Mouse (Mus musculus) macrophage (primary cell): ENCODE measurements at regions not wholly inside any gene's neighbourhood (a gene's known extent, or its start where the extent isn't known, plus 50 kb on each side); places are given as distances from the start of the nearest gene placed in this dataset.
A peak's percentile ranks its signal among the peaks of the same experiment; 100 is the strongest.

ENCODE experiments used
- H3K27ac ChIP-seq: fragments of 350-480 bp; formaldehyde crosslinking; 2 replicates; pipeline ENCODE4 v1.9.0; 2021
- H3K36me3 ChIP-seq: fragments of 350-480 bp; formaldehyde crosslinking; 2 replicates; pipeline ENCODE4 v1.9.0; 2021; ENCODE audit errors: inconsistent target
- H3K4me3 ChIP-seq: fragments of 350-480 bp; formaldehyde crosslinking; 2 replicates; pipeline ENCODE4 v1.9.0; 2021; ENCODE audit errors: inconsistent target
- H3K79me2 ChIP-seq: fragments of 350-480 bp; formaldehyde crosslinking; 2 replicates; pipeline ENCODE4 v1.9.0; 2021; ENCODE audit errors: inconsistent target
- WGBS: methylation state at CpG from one replicate; pipeline ENCODE4 v1.1.7; 2026; ENCODE audit warnings: inconsistent platforms; ENCODE audit not compliant: missing documents; 5-methylcytosine and 5-hydroxymethylcytosine counted together

DNA sequence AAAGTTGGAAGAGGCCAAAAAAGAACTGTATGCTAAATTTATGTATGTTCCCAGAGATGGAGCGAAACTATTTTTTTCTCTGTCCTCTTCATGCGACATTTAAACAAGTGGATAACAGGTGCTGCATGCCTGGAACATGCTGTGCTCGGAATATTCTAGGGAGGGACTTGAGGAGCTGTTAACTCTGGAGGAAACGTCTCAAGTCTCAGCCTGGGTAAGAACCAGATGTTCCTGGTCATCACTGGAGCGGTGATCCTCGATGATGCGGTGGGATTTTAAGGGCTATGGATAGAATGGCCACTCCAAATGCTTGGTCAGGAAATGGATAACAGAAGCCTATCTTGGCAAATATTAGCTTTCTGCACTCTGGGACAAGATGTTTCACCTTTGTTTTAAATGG, 244.7 kb upstream of the Nrip1 start:
- Histone ChIP-seq H3K79me2 (no peaks in the 10 kb centered on the region), H3K4me3 (no peak overlapping the region), H3K36me3 (no peaks in the 10 kb centered on the region), H3K27ac (no peak overlapping the region)
- WGBS = 98% methylated on average over 7 of the region's 7 CpGs

DNA sequence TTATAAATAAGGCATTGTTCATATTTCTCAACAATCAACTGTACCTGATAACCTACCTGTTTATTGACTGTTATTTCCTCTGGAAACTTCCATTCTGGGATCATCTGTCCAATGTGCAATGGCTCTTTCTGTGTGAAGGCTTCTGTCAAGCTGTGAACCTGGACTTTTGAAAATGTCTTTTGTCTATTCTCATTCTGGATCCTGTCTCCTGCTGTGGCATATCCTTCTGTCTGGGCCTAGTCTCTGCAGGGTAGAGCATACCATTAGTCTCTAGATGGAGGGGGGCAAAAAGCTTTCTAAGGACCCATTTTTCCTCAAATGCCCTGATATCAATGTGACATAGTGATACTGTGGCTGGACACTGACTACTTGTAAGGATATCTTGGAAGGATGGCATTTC, 237.4 kb upstream of the Nrip1 start:
- H3K36me3 ChIP-seq = no peaks in the 10 kb centered on the region
- H3K27ac ChIP-seq = no peak overlapping the region
- H3K79me2 ChIP-seq = no peaks in the 10 kb centered on the region
- no peak overlapping the region for H3K4me3 ChIP-seq

DNA sequence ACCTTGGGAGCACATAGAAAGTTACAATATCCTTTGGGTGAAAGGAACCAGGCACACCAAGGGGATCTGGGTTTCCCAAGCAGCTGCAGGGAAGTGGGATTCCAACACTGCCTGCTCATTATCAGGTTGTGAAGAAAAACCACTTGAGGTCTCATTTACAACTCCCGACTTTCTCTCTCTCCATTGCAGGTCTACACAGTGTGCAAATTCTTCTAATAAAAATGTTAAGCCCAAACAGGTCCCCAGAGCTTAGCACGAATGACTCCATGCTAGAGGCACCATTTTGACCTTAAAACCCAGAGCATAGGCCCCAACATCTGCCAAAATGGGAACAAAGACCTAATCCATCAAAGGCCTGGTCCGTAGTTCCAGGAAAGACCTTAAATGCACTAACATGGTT, 231.3 kb upstream of the Nrip1 start:
- Histone ChIP-seq H3K36me3 (no peaks in the 10 kb centered on the region), H3K4me3 (no peak overlapping the region), H3K27ac (no peak overlapping the region), H3K79me2 (no peaks in the 10 kb centered on the region)
- WGBS = 87% methylated on average over 3 of the region's 3 CpGs

DNA sequence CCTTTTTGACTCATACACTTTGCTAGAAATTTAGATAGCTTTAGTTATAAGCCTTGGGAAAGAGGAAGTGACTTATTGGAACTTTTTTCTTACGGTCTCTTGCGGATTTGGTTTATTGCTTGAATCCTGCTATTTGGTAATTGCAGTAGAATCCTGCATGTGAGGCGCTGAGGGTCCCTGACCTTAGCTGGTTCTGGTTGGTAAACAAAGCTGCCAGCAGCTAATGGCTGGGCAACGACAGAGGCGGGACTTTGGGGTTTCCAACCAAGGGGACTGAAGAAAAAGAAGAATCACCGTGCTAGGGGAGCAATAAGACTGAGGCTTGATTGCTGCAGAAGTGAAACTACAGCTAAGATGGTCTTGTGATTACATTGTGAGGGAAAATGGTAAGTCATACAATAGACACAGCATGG, 230.2 kb upstream of the Nrip1 start:
- H3K36me3 ChIP-seq = no peaks in the 10 kb centered on the region
- 3% methylated on average over 6 of the region's 6 CpGs for WGBS
- H3K79me2 ChIP-seq = no peaks in the 10 kb centered on the region
- peak overlapping the region; percentile 8; the same call in 1 of the 2 replicates for H3K4me3 ChIP-seq
- H3K27ac ChIP-seq = peak overlapping the region; percentile 51

DNA sequence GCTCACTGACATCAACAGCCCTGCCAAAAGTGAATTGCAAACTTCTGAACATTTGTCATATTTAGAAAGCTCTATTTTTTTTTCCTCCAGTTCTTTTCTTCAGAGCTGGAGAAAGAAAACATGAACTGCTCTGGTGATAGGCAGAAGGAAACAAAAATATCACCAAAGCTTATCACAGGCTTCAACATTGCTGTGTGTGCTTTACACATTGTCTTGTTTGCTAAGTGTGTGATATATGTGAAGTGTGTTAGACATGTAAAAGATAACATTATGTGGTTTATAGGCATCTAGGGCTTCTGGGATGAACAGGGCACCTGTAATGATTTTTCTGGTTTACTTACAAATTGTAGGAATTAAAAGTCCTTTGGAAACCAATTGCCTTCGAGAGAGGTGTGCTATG, 229.8 kb upstream of the Nrip1 start:
- WGBS = 27% methylated on average over 1 of the region's 1 CpGs

DNA sequence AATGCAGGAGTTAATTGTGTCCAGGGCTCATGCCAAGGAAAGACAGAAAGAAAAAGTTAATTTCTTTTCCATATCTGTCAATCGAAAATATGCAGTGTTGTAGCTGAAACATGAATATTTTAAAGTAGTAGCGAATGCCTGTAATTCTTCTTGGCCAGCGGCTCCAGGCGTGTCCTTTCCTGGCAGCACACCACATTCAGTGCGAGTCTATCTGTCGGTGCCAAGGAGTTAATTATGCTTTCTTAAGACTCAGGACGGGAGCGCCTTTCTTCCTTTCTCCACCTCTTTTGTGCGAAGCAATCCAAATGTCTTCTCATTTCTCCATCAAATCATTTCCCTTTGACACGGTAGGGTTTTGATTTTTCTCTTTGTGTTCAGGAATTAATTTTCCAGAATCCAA, 226.5 kb upstream of the Nrip1 start:
- WGBS = 94% methylated on average over 10 of the region's 10 CpGs
- Histone ChIP-seq H3K4me3 (no peak overlapping the region), H3K36me3 (no peaks in the 10 kb centered on the region), H3K27ac (no peak overlapping the region), H3K79me2 (no peaks in the 10 kb centered on the region)

More for the DNA sequence above, 229.8 kb upstream of the Nrip1 start:
- Histone ChIP-seq H3K36me3 (no peaks in the 10 kb centered on the region), H3K27ac (peak overlapping the region; percentile 51; the same call in 1 of the 2 replicates), H3K4me3 (peak overlapping the region; percentile 8; the same call in 1 of the 2 replicates), H3K79me2 (no peaks in the 10 kb centered on the region)

DNA sequence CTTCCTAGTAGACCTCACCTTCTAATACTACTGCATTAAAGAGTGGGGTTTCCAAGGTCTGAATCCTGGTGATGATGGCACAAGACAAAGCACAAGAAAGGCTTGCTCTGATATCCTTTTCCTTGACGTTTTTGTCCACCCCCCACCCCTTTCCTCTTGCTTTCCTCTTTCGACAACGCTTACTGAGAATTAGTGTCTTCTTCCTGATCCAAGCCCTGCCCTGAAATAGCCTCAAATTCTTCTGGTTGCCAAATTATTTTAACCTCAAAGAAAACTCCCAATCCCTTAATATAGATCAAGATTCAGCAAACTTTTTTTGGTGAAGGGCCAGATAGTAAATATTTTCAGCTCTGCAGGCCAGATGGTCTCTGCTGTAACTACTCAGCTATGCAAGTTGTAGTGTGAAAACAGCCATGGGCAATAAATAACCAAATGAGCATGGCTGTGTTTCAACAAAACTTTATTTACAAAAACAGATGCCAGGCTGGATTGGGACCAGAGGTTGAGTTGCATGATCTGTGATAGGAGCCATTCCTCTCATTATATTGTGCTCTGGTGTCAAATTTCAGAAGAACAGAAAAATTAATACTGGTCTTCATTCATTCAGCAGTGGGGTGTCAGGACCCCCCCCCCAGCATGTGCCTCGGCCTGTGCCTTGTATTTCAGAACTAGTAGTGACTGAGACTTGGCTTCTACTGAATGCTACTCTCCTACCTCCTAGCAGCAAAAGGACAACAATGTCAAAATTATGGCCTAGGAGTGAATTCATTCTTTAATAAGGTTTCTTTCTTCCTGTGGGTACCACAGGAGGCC, 218.5 kb upstream of the Nrip1 start:
- no peak overlapping the region for H3K27ac ChIP-seq
- WGBS = 90% methylated on average over 4 of the region's 4 CpGs
- no peak overlapping the region for H3K4me3 ChIP-seq
- H3K36me3 ChIP-seq = no peaks in the 10 kb centered on the region
- H3K79me2 ChIP-seq = no peaks in the 10 kb centered on the region

DNA sequence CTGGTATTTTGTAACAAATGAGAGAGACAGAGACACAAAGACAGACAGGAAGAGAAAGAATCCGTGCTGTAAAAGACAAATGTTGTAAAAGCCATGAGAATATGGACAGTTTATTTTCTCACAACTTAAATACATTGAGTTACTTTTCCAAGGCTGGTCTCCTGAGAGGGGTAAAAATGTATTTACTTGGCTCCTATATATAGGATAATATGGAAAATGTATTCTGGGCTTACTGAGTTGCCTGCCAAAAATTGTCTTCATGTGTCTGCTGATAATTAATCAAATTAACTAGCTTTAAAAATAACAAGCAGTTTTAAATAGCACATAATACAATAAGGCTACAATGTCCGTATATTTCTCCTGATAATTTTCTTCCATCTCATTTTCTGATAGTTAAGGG, 216.2 kb upstream of the Nrip1 start:
- Histone ChIP-seq H3K36me3 (no peaks in the 10 kb centered on the region), H3K79me2 (no peaks in the 10 kb centered on the region), H3K4me3 (no peak overlapping the region), H3K27ac (no peak overlapping the region)
- 95% methylated on average over 2 of the region's 2 CpGs for WGBS

DNA sequence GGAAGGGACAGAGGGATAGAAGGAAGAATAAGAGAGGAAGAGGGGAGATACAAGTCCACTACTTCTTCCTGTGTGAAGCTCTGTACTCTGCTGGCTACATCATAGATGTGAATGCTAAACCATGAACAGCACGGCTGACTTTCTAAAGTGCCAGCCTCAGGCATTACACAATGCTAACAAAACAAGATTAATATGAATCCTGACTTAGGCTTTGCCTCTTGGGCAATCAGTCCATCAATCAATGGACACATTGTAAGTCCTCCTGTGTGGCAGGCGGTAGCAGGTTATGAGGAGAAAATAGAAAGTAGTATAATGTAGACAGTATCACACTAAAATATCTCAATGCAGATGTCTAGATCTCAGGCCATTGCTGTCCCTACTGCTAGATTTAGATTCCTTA, 203.6 kb upstream of the Nrip1 start:
- Histone ChIP-seq H3K4me3 (no peak overlapping the region), H3K27ac (no peak overlapping the region), H3K79me2 (no peaks in the 10 kb centered on the region), H3K36me3 (no peaks in the 10 kb centered on the region)
- 86% methylated on average over 2 of the region's 2 CpGs for WGBS

DNA sequence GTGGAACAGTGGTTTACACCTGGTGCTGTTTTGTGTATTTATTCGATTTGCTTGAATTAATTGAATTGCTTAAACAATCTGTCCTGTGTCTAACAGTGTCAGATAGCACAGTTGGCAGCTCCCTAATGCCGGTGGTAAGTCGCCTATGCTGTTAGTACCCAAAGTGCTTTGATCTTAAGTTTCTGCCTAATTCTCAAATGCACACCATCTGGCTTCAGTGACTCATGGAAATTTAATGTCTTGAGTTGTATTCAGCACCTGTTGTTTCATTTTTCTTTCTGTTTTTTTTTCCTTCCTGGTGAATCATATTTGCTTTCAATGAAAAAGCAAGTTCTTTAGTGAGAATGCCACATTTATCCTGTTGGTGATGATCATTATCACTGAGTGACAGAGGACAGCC, 201.7 kb upstream of the Nrip1 start:
- no peaks in the 10 kb centered on the region for H3K36me3 ChIP-seq
- WGBS = 86% methylated on average over 3 of the region's 3 CpGs

DNA sequence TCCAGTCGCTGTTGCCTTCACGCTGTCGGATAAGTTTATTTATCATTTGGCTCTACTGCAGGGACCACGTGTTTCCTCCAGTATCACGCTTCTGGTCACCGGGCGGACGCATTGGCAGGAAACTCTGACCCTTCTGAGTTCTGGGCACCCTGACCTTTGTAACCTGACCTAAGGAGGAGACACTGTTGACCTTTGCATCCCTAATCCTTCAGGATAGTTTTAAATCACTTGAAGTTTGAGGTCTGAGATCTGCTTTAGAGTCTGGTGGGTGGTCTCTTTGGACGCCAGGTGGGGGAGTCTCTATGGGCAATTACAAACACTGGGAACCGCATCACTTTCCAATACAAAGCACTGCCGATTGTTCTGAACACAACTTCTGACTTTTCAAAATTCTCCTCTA, 192.6 kb upstream of the Nrip1 start:
- no peaks in the 10 kb centered on the region for H3K36me3 ChIP-seq
- H3K79me2 ChIP-seq = no peaks in the 10 kb centered on the region
- H3K4me3 ChIP-seq = no peak overlapping the region
- no peak overlapping the region for H3K27ac ChIP-seq
- 55% methylated on average over 11 of the region's 11 CpGs for WGBS

More for the DNA sequence above, 201.7 kb upstream of the Nrip1 start:
- Histone ChIP-seq H3K27ac (no peak overlapping the region), H3K79me2 (no peaks in the 10 kb centered on the region), H3K4me3 (no peak overlapping the region)

DNA sequence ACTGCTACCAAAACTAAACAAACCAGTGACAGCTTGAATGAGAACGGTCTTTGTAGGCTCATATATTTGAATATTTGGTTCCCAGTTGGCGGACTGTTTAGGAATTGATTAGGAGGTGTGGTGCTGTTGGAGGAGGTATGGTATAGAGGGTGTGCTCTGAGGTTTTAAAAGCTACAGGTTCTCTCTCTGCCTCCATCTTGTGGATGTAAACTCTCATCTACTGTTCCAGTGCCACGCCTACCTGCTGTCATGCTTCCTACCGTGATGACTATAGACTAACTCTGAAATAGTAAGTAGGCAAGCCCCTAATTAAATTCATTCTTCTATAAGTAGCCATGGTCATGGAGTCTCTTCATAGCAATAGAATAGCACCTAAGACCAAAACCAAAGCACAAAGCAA, 181.2 kb upstream of the Nrip1 start:
- H3K79me2 ChIP-seq = no peaks in the 10 kb centered on the region
- 79% methylated on average over 4 of the region's 4 CpGs for WGBS
- no peak overlapping the region for H3K27ac ChIP-seq
- no peaks in the 10 kb centered on the region for H3K36me3 ChIP-seq
- H3K4me3 ChIP-seq = no peak overlapping the region

DNA sequence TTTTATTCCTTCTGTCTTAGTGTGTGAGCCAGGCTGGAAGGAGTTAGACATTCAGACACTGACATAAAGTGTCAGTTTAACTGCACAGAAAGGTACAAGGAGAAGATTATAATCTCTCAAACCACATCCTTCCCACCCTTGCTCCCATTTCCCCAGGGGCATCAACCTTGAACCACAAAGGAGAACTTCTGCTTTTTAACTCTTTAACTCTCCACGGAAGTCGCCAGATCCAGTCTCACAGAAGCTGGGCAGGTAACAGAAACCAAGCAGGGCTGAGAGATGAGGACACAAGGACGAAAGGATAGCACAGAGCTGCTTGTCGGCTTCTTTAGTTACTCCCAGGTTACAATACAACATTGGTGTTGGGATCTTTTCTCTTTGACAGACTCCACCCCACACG, 176.0 kb upstream of the Nrip1 start:
- H3K4me3 ChIP-seq = no peak overlapping the region
- no peaks in the 10 kb centered on the region for H3K79me2 ChIP-seq
- WGBS = 3% methylated on average over 5 of the region's 5 CpGs
- H3K27ac ChIP-seq = no peak overlapping the region
- no peaks in the 10 kb centered on the region for H3K36me3 ChIP-seq

DNA sequence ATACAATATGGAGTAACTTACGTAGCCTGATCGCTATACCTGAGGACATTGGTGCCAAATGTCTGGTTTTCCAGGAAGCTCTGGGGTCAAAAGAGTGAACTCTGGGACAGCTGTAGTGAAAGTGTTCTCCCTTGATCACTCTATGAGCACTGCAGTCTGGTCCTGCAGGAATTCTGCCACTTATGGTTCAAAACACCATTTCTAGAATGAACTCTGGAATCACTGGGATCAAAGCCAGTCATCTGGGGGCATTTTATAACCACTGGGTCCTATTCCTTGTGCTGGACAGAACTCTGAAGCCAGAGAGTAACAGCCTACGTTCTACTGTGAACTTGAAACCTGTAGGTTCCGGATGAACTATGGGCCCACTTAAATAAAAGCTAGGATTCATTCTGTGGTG, 173.5 kb upstream of the Nrip1 start:
- Histone ChIP-seq H3K36me3 (no peaks in the 10 kb centered on the region), H3K27ac (no peak overlapping the region), H3K79me2 (no peaks in the 10 kb centered on the region), H3K4me3 (no peak overlapping the region)
- WGBS = 95% methylated on average over 4 of the region's 4 CpGs

DNA sequence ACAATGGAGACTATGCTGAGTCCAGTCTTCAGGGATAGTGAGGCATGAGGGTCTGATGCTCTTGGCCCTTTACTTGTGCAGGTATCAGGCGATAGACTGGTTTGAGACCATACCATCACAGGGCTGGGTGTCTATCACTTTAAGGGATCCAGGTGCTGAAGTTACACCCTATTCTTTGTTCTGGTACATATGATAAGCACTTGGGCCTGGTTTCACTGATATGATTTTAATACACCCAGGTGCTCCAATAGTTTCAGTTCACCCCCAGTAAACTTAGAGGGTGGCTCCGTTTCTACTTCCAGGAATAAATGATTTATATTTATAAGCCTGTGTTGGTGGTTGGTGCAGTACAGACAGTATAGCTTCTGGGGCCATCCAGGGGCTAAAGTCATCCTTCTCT, 173.0 kb upstream of the Nrip1 start:
- 98% methylated on average over 2 of the region's 2 CpGs for WGBS
- Histone ChIP-seq H3K4me3 (no peak overlapping the region), H3K36me3 (no peaks in the 10 kb centered on the region), H3K27ac (no peak overlapping the region), H3K79me2 (no peaks in the 10 kb centered on the region)

DNA sequence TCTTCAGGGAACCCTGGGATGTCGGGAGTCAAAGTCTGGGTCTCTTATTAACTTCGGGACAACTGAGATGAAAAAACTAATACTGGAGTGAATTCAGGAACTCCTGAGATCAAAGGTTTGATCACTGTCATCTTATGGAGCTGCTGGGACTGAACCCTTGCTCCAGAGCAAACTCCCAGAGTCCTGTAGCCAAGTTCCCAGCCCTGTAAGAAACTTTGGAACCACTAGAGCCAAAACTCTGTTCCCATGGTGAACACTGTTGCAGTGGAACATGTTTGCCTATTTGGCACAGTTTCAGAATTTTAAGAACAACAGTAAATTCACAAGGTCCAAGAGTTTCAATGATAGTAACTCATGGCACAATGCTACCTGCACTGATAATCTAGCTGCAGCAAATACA, 172.3 kb upstream of the Nrip1 start:
- no peaks in the 10 kb centered on the region for H3K79me2 ChIP-seq
- no peak overlapping the region for H3K4me3 ChIP-seq
- no peak overlapping the region for H3K27ac ChIP-seq
- 93% methylated on average over 2 of the region's 2 CpGs for WGBS
- H3K36me3 ChIP-seq = no peaks in the 10 kb centered on the region
